Mouse (Mus musculus) neural tube, embryonic 13.5 days (tissue): ENCODE data around the gene 9630041A04Rik. TPM values are rescaled to one million over a fixed set of nuclear protein-coding genes. Genes with fewer than 3 reads are reported as not detected.

Experiments used
- ATAC-seq: fragments of 200-750 bp; cut with Nextera tagmentation; 2 replicates; pipeline ENCODE4 v1.8.0; 2017; ENCODE audit warnings: low read depth, mild to moderate bottlenecking, moderate TSS enrichment, moderate library complexity
- H3K27ac ChIP-seq: fragments of 300-500 bp; sonication (generic); replicated peaks from 2 replicates; pipeline ENCODE4 v1.5.1; 2015; ENCODE audit warnings: moderate library complexity, mild to moderate bottlenecking, inconsistent platforms
- H3K27me3 ChIP-seq: fragments of 300-500 bp; sonication (generic); 2 replicates; pipeline ENCODE4 v1.6.1; 2015; ENCODE audit warnings: mild to moderate bottlenecking, inconsistent platforms
- H3K36me3 ChIP-seq: fragments of 300-500 bp; sonication (generic); 2 replicates; pipeline ENCODE4 v1.6.1; 2015; ENCODE audit warnings: mild to moderate bottlenecking, inconsistent platforms
- H3K4me1 ChIP-seq: fragments of 300-500 bp; sonication (generic); replicated peaks from 2 replicates; pipeline ENCODE4 v1.6.1; 2015; ENCODE audit warnings: inconsistent platforms
- H3K4me2 ChIP-seq: fragments of 300-500 bp; sonication (generic); 2 replicates; pipeline ENCODE4 v1.6.1; 2015; ENCODE audit warnings: inconsistent platforms, mild to moderate bottlenecking, moderate library complexity
- H3K4me3 ChIP-seq: fragments of 300-500 bp; sonication (generic); 2 replicates; pipeline ENCODE4 v1.5.1; 2015; ENCODE audit warnings: mild to moderate bottlenecking, inconsistent platforms
- H3K9ac ChIP-seq: fragments of 300-500 bp; sonication (generic); 2 replicates; pipeline ENCODE4 v1.6.1; 2015; ENCODE audit warnings: moderate library complexity, mild to moderate bottlenecking, inconsistent platforms
- H3K9me3 ChIP-seq: fragments of 300-500 bp; sonication (generic); 2 replicates; pipeline ENCODE4 v1.6.1; 2016; ENCODE audit warnings: inconsistent platforms
- WGBS: fragments of 180-500 bp; shearing (Covaris S2); methylation state at CpG from one replicate; pipeline ENCODE4 v1.1.7; 2015; 5-methylcytosine and 5-hydroxymethylcytosine counted together
- polyA plus RNA-seq: library from polyadenylated mRNA; unstranded; fragments of >200 nt; fragmentation: Nextera tagmentation; extraction: Ambion mirVana; gene quantifications from 2 replicates; pipeline ENCODE4 v1.2.1, GENCODE M21; 2015

The 9630041A04Rik gene
- polyA plus RNA-seq, 1 experiment from 2014 or later: 0.20 TPM

GRCm38 (mm10) chr9:101971806-101972205, 110.2 kb downstream of the 9630041A04Rik start:
- Histone ChIP-seq H3K27me3 (no peaks in the 10 kb centered on the region), H3K4me1 (0 out of 2 replicates have a peak, but pooled peaks cover 3% of the 10 kb centered on the region), H3K36me3 (peaks cover 6% of the 10 kb centered on the region; the same call in 1 of the 2 replicates), H3K4me3 (no peak overlapping the region), H3K9me3 (no peaks in the 10 kb centered on the region), H3K27ac (no peak overlapping the region), H3K9ac (no peak overlapping the region), H3K4me2 (no peak overlapping the region)
- 31% methylated on average over 6 of the region's 6 CpGs for WGBS
- ATAC-seq: no peak

DNA sequence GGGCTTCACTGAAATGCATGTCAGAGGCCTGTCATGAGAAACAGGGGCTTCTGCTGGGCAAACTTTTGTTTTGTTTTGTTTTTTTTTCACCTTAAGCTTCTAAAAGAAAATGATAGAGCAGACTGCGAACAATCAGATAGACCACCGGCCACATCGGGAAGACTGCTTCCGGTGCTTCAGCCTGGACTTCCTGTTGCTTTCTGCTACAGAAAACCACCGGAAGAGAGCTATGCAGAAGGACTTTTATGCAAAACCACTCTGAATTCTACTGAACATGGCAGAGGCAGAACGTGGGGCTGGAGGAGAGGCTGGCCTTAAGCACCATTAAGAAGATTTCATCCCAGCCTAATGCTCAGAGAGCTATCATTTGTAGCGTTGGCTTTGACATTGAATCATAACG, 110.7 kb downstream of the 9630041A04Rik start:
- H3K4me1 ChIP-seq: 0 out of 2 replicates have a peak, but pooled peaks cover 3% of the 10 kb centered on the region
- H3K9ac ChIP-seq: no peak overlapping the region
- peaks cover 6% of the 10 kb centered on the region; the same call in 1 of the 2 replicates for H3K36me3 ChIP-seq
- ATAC-seq: no peak
- no peak overlapping the region for H3K27ac ChIP-seq
- H3K9me3 ChIP-seq: no peaks in the 10 kb centered on the region
- no peak overlapping the region for H3K4me2 ChIP-seq
- no peaks in the 10 kb centered on the region for H3K27me3 ChIP-seq
- no peak overlapping the region for H3K4me3 ChIP-seq
- 72% methylated on average over 8 of the region's 8 CpGs for WGBS

- H3K4me3 ChIP-seq: no peak overlapping the region
- no peak overlapping the region for H3K9ac ChIP-seq
- ATAC-seq: no peak
- H3K36me3 ChIP-seq: no peaks in the 10 kb centered on the region
- WGBS: 94% methylated on average over 4 of the region's 4 CpGs
- H3K9me3 ChIP-seq: no peaks in the 10 kb centered on the region
- peaks cover 5% of the 10 kb centered on the region; the same call in 1 of the 2 replicates for H3K4me1 ChIP-seq
- H3K27ac ChIP-seq: no peak overlapping the region
- H3K4me2 ChIP-seq: no peak overlapping the region
- no peaks in the 10 kb centered on the region for H3K27me3 ChIP-seq
Measured at GRCm38 (mm10) chr9:101976884-101977465, 115.3 kb downstream of the 9630041A04Rik start.

- Histone ChIP-seq H3K9me3 (no peaks in the 10 kb centered on the region), H3K9ac (no peak overlapping the region), H3K4me1 (peaks cover 13% of the 10 kb centered on the region; the same call in 1 of the 2 replicates), H3K4me2 (no peak overlapping the region), H3K27ac (no peak overlapping the region), H3K4me3 (no peak overlapping the region), H3K27me3 (no peaks in the 10 kb centered on the region), H3K36me3 (0 out of 2 replicates have a peak, but pooled peaks cover 5% of the 10 kb centered on the region)
- ATAC-seq: no peak
- 70% methylated on average over 2 of the region's 2 CpGs for WGBS
Measured at GRCm38 (mm10) chr9:101981161-101981560, 119.5 kb downstream of the 9630041A04Rik start.

DNA sequence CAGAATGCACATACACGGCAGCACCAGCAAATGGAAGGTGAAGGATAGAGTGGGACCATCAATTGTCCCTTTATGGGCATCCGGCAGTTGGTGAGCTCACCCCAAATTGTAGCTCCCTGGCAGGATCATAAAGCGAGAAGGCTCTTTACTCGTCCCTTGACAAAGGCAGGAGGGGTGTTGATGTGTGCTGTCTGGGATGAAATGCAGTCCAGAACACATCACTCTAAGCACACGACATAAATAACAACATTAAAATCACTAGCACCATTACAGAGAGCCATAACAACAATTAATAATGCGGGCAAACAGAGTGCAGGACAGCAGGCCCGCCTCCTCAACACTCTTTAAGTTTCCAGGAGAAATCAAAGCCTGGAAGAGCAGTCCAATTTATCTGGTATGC, 120.7 kb downstream of the 9630041A04Rik start:
- no peak overlapping the region for H3K4me2 ChIP-seq
- H3K36me3 ChIP-seq: 0 out of 2 replicates have a peak, but pooled peaks cover 5% of the 10 kb centered on the region
- no peak overlapping the region for H3K4me3 ChIP-seq
- no peak overlapping the region for H3K9ac ChIP-seq
- H3K4me1 ChIP-seq: peaks cover 15% of the 10 kb centered on the region; the same call in 1 of the 2 replicates
- no peaks in the 10 kb centered on the region for H3K27me3 ChIP-seq
- 41% methylated on average over 7 of the region's 7 CpGs for WGBS
- 0 out of 2 replicates have a peak overlapping the region, but pooled peaks have one; percentile 38 for H3K27ac ChIP-seq
- H3K9me3 ChIP-seq: no peaks in the 10 kb centered on the region
- ATAC-seq: peak; percentile 64

GRCm38 (mm10) chr9:101986910-101987309, 125.3 kb downstream of the 9630041A04Rik start:
- Histone ChIP-seq H3K27ac (no peak overlapping the region), H3K4me1 (peaks cover 28% of the 10 kb centered on the region), H3K27me3 (no peaks in the 10 kb centered on the region), H3K9ac (no peak overlapping the region), H3K9me3 (no peaks in the 10 kb centered on the region), H3K36me3 (peaks cover 11% of the 10 kb centered on the region; the same call in 1 of the 2 replicates), H3K4me3 (no peak overlapping the region), H3K4me2 (no peak overlapping the region)
- WGBS: 69% methylated on average over 2 of the region's 2 CpGs
- ATAC-seq: no peak

- Histone ChIP-seq H3K9me3 (no peaks in the 10 kb centered on the region), H3K4me1 (peaks cover 20% of the 10 kb centered on the region), H3K4me2 (no peak overlapping the region), H3K4me3 (no peak overlapping the region), H3K36me3 (peaks cover 7% of the 10 kb centered on the region; the same call in 1 of the 2 replicates), H3K27me3 (no peaks in the 10 kb centered on the region), H3K9ac (no peak overlapping the region), H3K27ac (no peak overlapping the region)
- no peak for ATAC-seq
- 62% methylated on average over 6 of the region's 6 CpGs for WGBS
Measured at GRCm38 (mm10) chr9:101990032-101990431, 128.4 kb downstream of the 9630041A04Rik start.

- Histone ChIP-seq H3K4me1 (peaks cover 20% of the 10 kb centered on the region), H3K27me3 (no peaks in the 10 kb centered on the region), H3K27ac (no peak overlapping the region), H3K4me2 (no peak overlapping the region), H3K36me3 (peaks cover 7% of the 10 kb centered on the region; the same call in 1 of the 2 replicates), H3K9ac (no peak overlapping the region), H3K4me3 (no peak overlapping the region), H3K9me3 (no peaks in the 10 kb centered on the region)
- 79% methylated on average over 12 of the region's 12 CpGs for WGBS
- no peak for ATAC-seq
Measured at GRCm38 (mm10) chr9:101990836-101991235, 129.2 kb downstream of the 9630041A04Rik start.
